Mouse (Mus musculus): ENCODE results near the gene Cmbl.
"Not testable (repeated sequence)": the region's sequence is repeated elsewhere in the genome, so short reads cannot be mapped to it uniquely, and the experiment has no call there.

Cmbl gene

GRCm38 (mm10) chr15:31542013-31542958, 22.9 kb upstream of the Cmbl start:
- DNase-seq = no peak

- DNase-seq = no peak
Measured at GRCm38 (mm10) chr15:31543246-31543645, 21.9 kb upstream of the Cmbl start.

GRCm38 (mm10) chr15:31545058-31545457, 20.1 kb upstream of the Cmbl start:
- DNase-seq = no peak

GRCm38 (mm10) chr15:31546291-31546690, 18.9 kb upstream of the Cmbl start:
- no peak for DNase-seq

- no peak for DNase-seq
Measured at GRCm38 (mm10) chr15:31547421-31547820, 17.8 kb upstream of the Cmbl start.

GRCm38 (mm10) chr15:31550381-31550780, 14.8 kb upstream of the Cmbl start:
- DNase-seq = no peak

- DNase-seq = no peak
Measured at GRCm38 (mm10) chr15:31554855-31555254, 10.3 kb upstream of the Cmbl start.

- no peak for DNase-seq
Measured at GRCm38 (mm10) chr15:31561390-31561789, 3.8 kb upstream of the Cmbl start.

GRCm38 (mm10) chr15:31561976-31562375, 3.2 kb upstream of the Cmbl start:
- no peak for DNase-seq

GRCm38 (mm10) chr15:31562847-31563246, 2.3 kb upstream of the Cmbl start:
- no peak for DNase-seq

GRCm38 (mm10) chr15:31563577-31564546, 1.3 kb upstream of the Cmbl start:
- no peak for DNase-seq

GRCm38 (mm10) chr15:31565786-31566185, 597 bp downstream of the Cmbl start:
- DNase-seq = no peak

GRCm38 (mm10) chr15:31567431-31567830, 2.2 kb downstream of the Cmbl start:
- no peak for DNase-seq

GRCm38 (mm10) chr15:31568581-31568996, 3.4 kb downstream of the Cmbl start:
- peak in 1 of 2 experiments; percentile 20 for DNase-seq

- peak in 1 of 2 experiments; percentile 54 for DNase-seq
Measured at GRCm38 (mm10) chr15:31569325-31570022, 4.3 kb downstream of the Cmbl start.

- no peak for DNase-seq
Measured at GRCm38 (mm10) chr15:31570959-31571358, 5.8 kb downstream of the Cmbl start.

- DNase-seq = peak; percentile 33 to 42
Measured at GRCm38 (mm10) chr15:31571906-31572722, 6.9 kb downstream of the Cmbl start.

GRCm38 (mm10) chr15:31573287-31573686, 8.1 kb downstream of the Cmbl start:
- no peak for DNase-seq

GRCm38 (mm10) chr15:31573692-31574091, 8.5 kb downstream of the Cmbl start:
- no peak for DNase-seq

GRCm38 (mm10) chr15:31576076-31576475, 10.9 kb downstream of the Cmbl start:
- no peak for DNase-seq

- not testable (repeated sequence) for DNase-seq
Measured at GRCm38 (mm10) chr15:31581086-31581485, 15.9 kb downstream of the Cmbl start.

Measured in cerebellum, postnatal 14 days (tissue).